Mouse (Mus musculus) embryonic fibroblast, embryonic 13.5 days (primary cell): ENCODE results near the gene Tbc1d14.

Source experiments
- CTCF ChIP-seq: IDR thresholded peaks from 2 replicates; pipeline ENCODE4 v1.5.1; 2011; ENCODE audit warnings: mild to moderate bottlenecking, control low read depth, low read length, moderate library complexity, borderline replicate concordance; ENCODE audit not compliant: insufficient read depth
- POLR2A ChIP-seq: IDR thresholded peaks from 2 replicates; pipeline ENCODE4 v1.6.1; 2011; ENCODE audit warnings: low read depth, mild to moderate bottlenecking, control low read depth, low read length, moderate library complexity

- no peak for TF ChIP-seq CTCF
- TF ChIP-seq POLR2A: no peak
These were observed 18.8 kb downstream of the Tbc1d14 start for GRCm38 (mm10) chr5:36574147-36574870.
